Mouse (Mus musculus) lung, embryonic 16.5 days (tissue): ENCODE measurements at regions not wholly inside any gene's neighbourhood (a gene's known extent, or its start where the extent isn't known, plus 50 kb on each side); places are given as distances from the start of the nearest gene placed in this dataset.

Experiments used
- ATAC-seq: fragments of 200-750 bp; cut with Nextera tagmentation; 2 replicates; pipeline ENCODE4 v1.8.0; 2017; ENCODE audit warnings: low read depth, mild to moderate bottlenecking, moderate library complexity
- H3K27ac ChIP-seq: fragments of 300-500 bp; sonication (generic); 2 replicates; pipeline ENCODE4 v1.5.1; 2014; ENCODE audit warnings: mild to moderate bottlenecking, control low read depth, low read length
- H3K27me3 ChIP-seq: fragments of 300-500 bp; sonication (generic); 2 replicates; pipeline ENCODE4 v1.6.1; 2014; ENCODE audit warnings: low read depth, low read length, mixed read lengths; ENCODE audit not compliant: control insufficient read depth, insufficient read depth
- H3K36me3 ChIP-seq: fragments of 300-500 bp; sonication (generic); 2 replicates; pipeline ENCODE4 v1.6.1; 2014; ENCODE audit warnings: low read length; ENCODE audit not compliant: control insufficient read depth, insufficient read depth
- H3K4me1 ChIP-seq: fragments of 300-500 bp; sonication (generic); replicated peaks from 2 replicates; pipeline ENCODE4 v1.6.1; 2014; ENCODE audit warnings: low read length, mixed read lengths; ENCODE audit not compliant: control insufficient read depth, insufficient read depth
- H3K4me2 ChIP-seq: fragments of 300-500 bp; sonication (generic); 2 replicates; pipeline ENCODE4 v1.6.1; 2014; ENCODE audit warnings: low read depth, low read length, control low read depth
- H3K4me3 ChIP-seq: fragments of 300-500 bp; sonication (generic); 2 replicates; pipeline ENCODE4 v1.5.1; 2014; ENCODE audit warnings: mild to moderate bottlenecking, low read length, control low read depth
- H3K9ac ChIP-seq: fragments of 300-500 bp; sonication (generic); 2 replicates; pipeline ENCODE4 v1.6.1; 2014; ENCODE audit warnings: low read length, control low read depth
- H3K9me3 ChIP-seq: fragments of 300-500 bp; sonication (generic); 2 replicates; pipeline ENCODE4 v1.6.1; 2016; ENCODE audit warnings: low read length; ENCODE audit not compliant: control insufficient read depth
- WGBS: fragments of 180-500 bp; shearing (Covaris S2); extraction: QIAGEN DNeasy Blood & Tissue Kit; methylation state at CpG from one replicate; pipeline ENCODE4 v1.1.7; 2014; 5-methylcytosine and 5-hydroxymethylcytosine counted together

DNA sequence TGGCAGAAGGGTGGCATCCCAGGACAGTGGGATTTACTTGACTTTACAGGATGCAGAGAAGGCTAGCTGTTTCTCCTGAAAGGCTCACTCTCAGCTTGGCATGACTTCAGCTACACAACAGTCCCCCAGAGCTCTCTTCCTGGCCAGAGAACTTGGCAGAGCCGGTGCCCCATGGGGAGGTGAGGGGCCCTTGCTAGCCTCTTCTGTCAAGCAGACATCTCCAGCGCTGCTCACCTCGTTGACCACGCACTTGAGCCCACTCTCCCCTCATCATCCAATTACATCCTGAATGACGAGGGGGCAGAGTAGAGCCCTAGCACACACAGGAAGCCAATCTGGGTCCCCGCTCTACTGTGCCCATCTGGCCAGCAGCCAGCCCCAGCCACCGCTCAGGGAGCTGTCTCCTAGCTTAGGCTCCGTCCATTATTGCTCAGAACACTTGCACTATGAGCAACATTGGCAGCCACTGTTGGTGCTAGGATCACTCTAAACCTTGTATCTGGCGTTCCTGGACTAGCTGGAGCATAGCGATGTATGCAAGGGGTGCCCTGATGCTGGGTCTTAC is 201.7 kb upstream of the A230072I06Rik start:
- WGBS = 49% methylated on average over 10 of the region's 10 CpGs
- no peak overlapping the region for H3K4me3 ChIP-seq
- H3K4me1 ChIP-seq = peaks cover 9% of the 10 kb centered on the region
- no peaks in the 10 kb centered on the region for H3K36me3 ChIP-seq
- no peak overlapping the region for H3K4me2 ChIP-seq
- H3K27me3 ChIP-seq = no peaks in the 10 kb centered on the region
- no peak for ATAC-seq
- no peak overlapping the region for H3K9ac ChIP-seq
- H3K9me3 ChIP-seq = no peaks in the 10 kb centered on the region
- H3K27ac ChIP-seq = no peak overlapping the region

DNA sequence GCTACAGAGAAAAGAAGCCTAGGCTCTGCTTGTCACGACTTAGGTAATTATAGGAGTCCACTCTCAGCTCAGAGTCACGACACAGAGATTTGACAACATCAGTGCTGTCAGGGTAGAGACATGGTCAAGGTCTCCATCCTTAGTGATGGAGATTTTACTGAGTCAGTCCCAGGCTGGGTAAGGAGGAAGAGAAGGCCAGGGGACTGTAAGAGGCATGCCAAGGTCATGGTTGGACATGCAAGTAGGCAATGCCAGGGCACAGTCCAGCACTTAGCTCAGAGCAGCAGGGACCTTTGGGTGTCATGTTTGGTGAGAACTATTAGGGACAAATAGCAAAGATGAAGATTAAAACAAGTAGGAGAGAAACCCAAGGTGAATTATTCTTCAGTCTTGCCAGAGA is 200.7 kb upstream of the A230072I06Rik start:
- no peak overlapping the region for H3K4me3 ChIP-seq
- H3K36me3 ChIP-seq = no peaks in the 10 kb centered on the region
- H3K9ac ChIP-seq = no peak overlapping the region
- H3K4me1 ChIP-seq = peaks cover 9% of the 10 kb centered on the region
- H3K27ac ChIP-seq = no peak overlapping the region
- no peaks in the 10 kb centered on the region for H3K27me3 ChIP-seq
- no peak for ATAC-seq
- WGBS = 65% methylated on average over 2 of the region's 2 CpGs
- H3K4me2 ChIP-seq = no peak overlapping the region
- no peaks in the 10 kb centered on the region for H3K9me3 ChIP-seq

DNA sequence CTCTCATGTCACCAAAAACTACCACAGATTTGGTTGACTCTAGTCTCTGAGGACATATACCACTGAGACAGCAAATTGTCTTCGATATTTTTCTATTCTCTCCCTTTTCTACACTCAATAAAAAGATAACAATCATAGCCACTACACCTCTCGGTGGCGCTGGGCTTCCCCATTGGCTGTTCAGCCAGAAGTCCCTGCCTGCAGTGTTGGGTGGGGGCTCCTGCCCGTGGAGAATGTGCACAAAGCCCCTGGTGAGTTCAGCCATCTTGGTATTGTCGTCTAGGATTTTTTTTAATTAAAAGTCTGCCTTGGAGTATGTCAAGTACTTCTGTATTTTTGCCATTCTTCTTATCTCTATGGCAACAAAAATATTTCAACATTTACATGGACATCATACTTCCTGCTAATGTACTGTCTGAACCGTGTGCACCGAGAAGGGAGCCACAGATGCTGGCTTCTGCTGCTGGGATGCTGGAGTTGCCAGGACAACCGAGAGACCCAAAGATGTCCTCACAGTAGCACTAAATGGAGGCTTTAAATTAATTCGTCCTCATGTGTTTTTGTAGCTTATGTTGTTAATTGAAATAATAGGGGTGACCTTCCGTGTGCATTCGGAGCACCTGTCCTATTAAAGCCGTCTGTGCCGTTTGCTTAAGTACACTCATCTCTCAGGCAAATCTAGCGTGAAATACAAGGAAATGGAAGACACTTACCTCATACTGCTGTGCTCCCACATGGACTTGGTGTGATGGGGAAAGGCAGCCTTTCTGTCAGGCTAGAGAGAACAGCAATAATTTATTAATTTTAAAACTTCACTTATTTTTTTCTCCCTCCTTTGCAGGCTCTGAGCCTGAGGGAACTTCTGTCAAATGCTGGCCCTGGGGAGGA is 199.7 kb upstream of the A230072I06Rik start:
- WGBS = 71% methylated on average over 14 of the region's 14 CpGs
- Histone ChIP-seq H3K4me3 (no peak overlapping the region), H3K4me2 (no peak overlapping the region), H3K9me3 (no peaks in the 10 kb centered on the region), H3K27ac (no peak overlapping the region), H3K9ac (no peak overlapping the region), H3K27me3 (no peaks in the 10 kb centered on the region), H3K36me3 (no peaks in the 10 kb centered on the region), H3K4me1 (0 out of 2 replicates have a peak, but pooled peaks cover 2% of the 10 kb centered on the region)
- no peak for ATAC-seq

DNA sequence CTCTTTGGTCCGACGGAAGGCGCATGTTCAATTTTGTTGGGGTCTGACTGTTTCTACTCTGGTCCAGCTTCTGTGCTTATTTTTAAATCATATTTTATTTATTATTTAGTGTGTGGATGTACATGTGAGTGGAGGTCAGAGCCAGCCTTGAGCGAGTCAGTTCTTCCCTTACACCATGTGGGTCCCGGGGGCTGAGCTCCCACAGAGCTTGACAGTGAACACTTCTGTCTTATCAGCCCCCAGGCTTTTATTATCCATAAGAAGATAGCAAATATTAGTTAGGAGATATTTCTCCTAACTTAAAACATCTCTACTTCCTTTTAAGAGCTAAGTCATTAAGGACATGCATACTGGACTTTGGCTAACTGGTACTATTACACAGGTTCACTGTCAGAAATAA is 197.1 kb upstream of the A230072I06Rik start:
- H3K4me3 ChIP-seq = no peak overlapping the region
- H3K27ac ChIP-seq = no peak overlapping the region
- no peak for ATAC-seq
- WGBS = 91% methylated on average over 5 of the region's 5 CpGs
- H3K36me3 ChIP-seq = no peaks in the 10 kb centered on the region
- H3K27me3 ChIP-seq = no peaks in the 10 kb centered on the region
- no peaks in the 10 kb centered on the region for H3K4me1 ChIP-seq
- H3K4me2 ChIP-seq = no peak overlapping the region
- no peaks in the 10 kb centered on the region for H3K9me3 ChIP-seq
- no peak overlapping the region for H3K9ac ChIP-seq

DNA sequence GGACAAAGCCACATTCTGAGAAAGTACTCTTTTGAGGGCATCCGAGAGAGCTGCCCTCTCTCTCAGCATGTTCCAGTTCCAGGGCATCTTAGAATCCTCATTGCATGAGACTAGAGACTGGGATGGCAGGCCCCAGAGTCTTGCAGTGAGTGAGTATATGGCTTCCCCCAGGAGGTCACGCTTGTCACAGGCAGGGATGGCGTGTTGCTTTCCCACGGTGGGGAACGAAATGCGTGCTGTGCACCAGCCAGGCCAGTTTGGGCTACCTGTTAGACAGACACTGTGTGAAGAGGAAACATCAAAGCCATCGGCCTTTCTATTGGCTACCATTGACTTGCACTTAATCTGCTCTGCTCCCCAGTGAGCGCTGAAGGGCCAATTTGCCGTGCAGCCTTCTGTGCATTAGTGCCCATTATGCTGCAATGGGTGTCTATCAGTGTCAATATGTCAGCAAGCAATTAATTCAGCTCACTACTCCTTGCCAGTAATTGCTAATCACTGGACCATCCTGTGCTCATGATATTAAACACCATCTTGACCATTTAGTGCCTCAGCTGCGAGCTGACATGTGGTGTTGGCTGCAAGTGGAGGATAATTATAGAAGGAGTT is 191.3 kb upstream of the A230072I06Rik start:
- H3K27ac ChIP-seq = no peak overlapping the region
- no peak overlapping the region for H3K4me2 ChIP-seq
- no peaks in the 10 kb centered on the region for H3K36me3 ChIP-seq
- 81% methylated on average over 10 of the region's 10 CpGs for WGBS
- H3K9ac ChIP-seq = no peak overlapping the region
- no peak overlapping the region for H3K4me3 ChIP-seq
- no peak for ATAC-seq
- no peaks in the 10 kb centered on the region for H3K4me1 ChIP-seq
- no peaks in the 10 kb centered on the region for H3K27me3 ChIP-seq
- no peaks in the 10 kb centered on the region for H3K9me3 ChIP-seq

DNA sequence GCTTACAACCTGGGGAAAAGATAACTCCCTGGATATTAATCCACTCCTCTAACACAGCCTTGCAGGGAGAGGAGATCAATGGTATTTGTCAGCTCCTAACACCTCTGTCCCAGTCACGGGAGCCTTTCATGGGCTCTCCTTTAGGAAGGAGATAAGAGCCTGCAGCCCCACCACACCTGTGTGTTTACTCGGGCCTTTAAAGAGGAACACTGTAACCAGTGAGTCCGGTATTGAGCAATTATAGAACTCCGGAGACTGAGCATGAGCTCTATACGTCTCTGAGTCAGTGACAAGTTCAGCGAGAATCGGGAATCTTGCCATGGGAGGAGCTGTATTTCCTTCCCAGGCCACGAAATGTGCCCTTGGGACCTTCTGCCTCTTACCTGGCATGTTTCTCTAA is 178.5 kb upstream of the A230072I06Rik start:
- H3K36me3 ChIP-seq = no peaks in the 10 kb centered on the region
- 42% methylated on average over 8 of the region's 8 CpGs for WGBS
- no peaks in the 10 kb centered on the region for H3K9me3 ChIP-seq
- H3K4me3 ChIP-seq = no peak overlapping the region
- no peak overlapping the region for H3K9ac ChIP-seq
- no peak for ATAC-seq
- H3K4me2 ChIP-seq = no peak overlapping the region
- H3K27me3 ChIP-seq = no peaks in the 10 kb centered on the region
- H3K4me1 ChIP-seq = no peaks in the 10 kb centered on the region
- H3K27ac ChIP-seq = no peak overlapping the region

DNA sequence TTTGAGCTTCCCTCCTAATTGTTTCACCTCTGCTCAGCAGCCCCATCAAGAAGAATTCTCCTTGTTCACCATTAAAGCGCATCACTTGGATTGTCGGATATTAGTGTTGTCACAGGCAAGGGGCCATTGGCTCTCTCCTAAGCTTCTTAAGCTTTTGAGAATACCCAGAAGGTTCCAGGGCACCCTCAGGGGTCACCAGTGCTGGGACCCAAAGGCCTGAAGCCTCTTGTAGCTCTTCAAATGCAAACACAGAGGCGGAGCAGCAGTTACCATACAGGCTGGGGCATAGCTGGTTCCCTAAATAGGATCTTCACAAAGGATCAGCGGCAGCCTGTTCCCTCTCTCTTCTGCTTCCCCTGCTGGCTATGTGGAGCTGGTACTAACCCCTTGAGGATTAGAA is 175.3 kb upstream of the A230072I06Rik start:
- H3K27me3 ChIP-seq = no peaks in the 10 kb centered on the region
- no peaks in the 10 kb centered on the region for H3K36me3 ChIP-seq
- no peak overlapping the region for H3K27ac ChIP-seq
- no peak overlapping the region for H3K4me2 ChIP-seq
- H3K4me3 ChIP-seq = no peak overlapping the region
- H3K4me1 ChIP-seq = no peaks in the 10 kb centered on the region
- ATAC-seq = no peak
- no peaks in the 10 kb centered on the region for H3K9me3 ChIP-seq
- H3K9ac ChIP-seq = no peak overlapping the region
- 74% methylated on average over 4 of the region's 4 CpGs for WGBS

DNA sequence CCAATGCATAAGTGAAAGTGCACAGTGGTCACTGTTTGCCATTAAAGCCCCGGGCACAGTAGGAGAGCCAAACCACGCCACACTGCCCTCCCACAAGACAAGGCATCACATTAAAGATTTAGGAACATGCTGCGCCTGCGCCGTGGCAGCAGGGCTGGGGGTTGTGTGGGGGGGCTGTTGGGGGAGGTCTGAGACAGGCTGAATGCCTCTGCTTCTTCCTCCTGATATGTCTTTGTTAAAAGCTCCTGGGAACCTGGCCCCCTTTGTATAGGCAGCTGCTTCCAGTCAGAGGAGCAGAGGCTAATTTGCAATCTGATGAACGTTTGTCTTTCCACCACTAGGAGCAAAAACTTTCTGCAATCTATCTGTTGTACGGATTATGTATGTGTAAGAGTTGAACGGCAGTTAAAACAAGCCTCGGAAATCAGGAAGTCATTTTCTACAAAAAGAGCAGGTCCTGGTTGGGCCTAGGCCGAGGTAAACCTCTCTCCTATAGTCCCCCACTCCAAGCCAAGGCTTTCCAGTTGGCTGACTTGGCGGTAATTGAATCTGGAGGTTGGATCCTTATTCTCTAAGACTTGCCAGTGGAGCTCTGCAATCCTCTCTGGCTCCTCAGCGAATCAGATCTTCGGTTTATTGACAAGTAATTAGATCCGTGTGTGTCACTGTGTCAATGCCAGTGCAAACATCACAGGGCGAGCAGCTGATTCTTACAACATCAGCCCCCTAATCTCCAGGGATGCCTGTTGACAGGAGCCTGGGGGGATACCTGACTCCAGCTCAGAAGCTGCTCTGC is 173.3 kb upstream of the A230072I06Rik start:
- H3K9ac ChIP-seq = no peak overlapping the region
- H3K36me3 ChIP-seq = no peaks in the 10 kb centered on the region
- H3K4me3 ChIP-seq = no peak overlapping the region

DNA sequence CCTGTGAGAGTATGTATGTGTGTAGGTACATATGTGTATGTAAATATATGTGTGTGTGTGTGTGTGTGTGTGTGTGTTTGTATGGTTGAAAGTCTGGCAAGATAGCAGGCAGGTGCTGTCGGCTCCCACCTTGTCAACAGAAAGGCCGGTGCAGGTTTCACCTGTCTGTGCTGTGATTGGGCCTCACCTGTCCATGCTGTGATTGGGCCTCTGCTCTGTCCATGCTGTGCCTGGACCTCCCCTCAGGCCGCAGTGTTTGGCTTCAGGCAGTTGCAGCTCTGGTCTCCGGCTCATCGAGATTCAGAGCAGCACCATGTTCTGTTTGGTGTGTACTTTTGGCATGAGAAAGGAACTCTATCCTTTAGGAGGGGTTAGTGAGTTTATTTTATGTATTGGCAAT is 170.0 kb upstream of the A230072I06Rik start:
- no peak overlapping the region for H3K9ac ChIP-seq
- H3K4me3 ChIP-seq = no peak overlapping the region
- ATAC-seq = no peak
- no peaks in the 10 kb centered on the region for H3K36me3 ChIP-seq
- no peaks in the 10 kb centered on the region for H3K4me1 ChIP-seq
- no peak overlapping the region for H3K4me2 ChIP-seq
- 40% methylated on average over 5 of the region's 5 CpGs for WGBS
- no peak overlapping the region for H3K27ac ChIP-seq
- no peaks in the 10 kb centered on the region for H3K9me3 ChIP-seq
- no peaks in the 10 kb centered on the region for H3K27me3 ChIP-seq

More for the DNA sequence above, 173.3 kb upstream of the A230072I06Rik start:
- no peak for ATAC-seq
- 47% methylated on average over 15 of the region's 15 CpGs for WGBS
- no peak overlapping the region for H3K27ac ChIP-seq
- H3K9me3 ChIP-seq = no peaks in the 10 kb centered on the region
- H3K27me3 ChIP-seq = no peaks in the 10 kb centered on the region
- H3K4me2 ChIP-seq = no peak overlapping the region
- no peaks in the 10 kb centered on the region for H3K4me1 ChIP-seq
